Mouse (Mus musculus): ENCODE measurements around the gene Atp6v0c.
"Not testable (repeated sequence)": the region's sequence is repeated elsewhere in the genome, so short reads cannot be mapped to it uniquely, and the experiment has no call there.

Atp6v0c gene

GRCm38 (mm10) chr17:24155742-24156141, 13.8 kb downstream of the Atp6v0c start:
- no peak for DNase-seq

- no peak for DNase-seq
Measured at GRCm38 (mm10) chr17:24154463-24154862, 15.0 kb downstream of the Atp6v0c start.

GRCm38 (mm10) chr17:24151890-24152563, 17.5 kb downstream of the Atp6v0c start:
- peak; percentile 55 to 80 for DNase-seq

GRCm38 (mm10) chr17:24151382-24151781, 18.1 kb downstream of the Atp6v0c start:
- DNase-seq, result no peak

- no peak for DNase-seq
Measured at GRCm38 (mm10) chr17:24150824-24151223, 18.7 kb downstream of the Atp6v0c start, which contains the start of gene Pdpk1. Gene Pdpk1, minus strand, starts transcription at chr17:24150924.

- DNase-seq, result no peak
Measured at GRCm38 (mm10) chr17:24149421-24149820, 20.1 kb downstream of the Atp6v0c start.

- DNase-seq, result no peak
Measured at GRCm38 (mm10) chr17:24142897-24143296, 26.6 kb downstream of the Atp6v0c start.

- DNase-seq, result peak; percentile 94 to 95
Measured at GRCm38 (mm10) chr17:24141425-24141920, 28.0 kb downstream of the Atp6v0c start.

- peak in 1 of 2 experiments; percentile 17 for DNase-seq
Measured at GRCm38 (mm10) chr17:24140845-24141424, 28.6 kb downstream of the Atp6v0c start.

GRCm38 (mm10) chr17:24139968-24140367, 29.5 kb downstream of the Atp6v0c start:
- DNase-seq, result no peak

GRCm38 (mm10) chr17:24139256-24139655, 30.2 kb downstream of the Atp6v0c start:
- DNase-seq, result no peak

- DNase-seq, result no peak
Measured at GRCm38 (mm10) chr17:24137226-24137880, 32.1 kb downstream of the Atp6v0c start.

GRCm38 (mm10) chr17:24134062-24134461, 35.4 kb downstream of the Atp6v0c start:
- no peak for DNase-seq

GRCm38 (mm10) chr17:24132919-24133318, 36.6 kb downstream of the Atp6v0c start:
- DNase-seq, result not testable (repeated sequence)

GRCm38 (mm10) chr17:24131570-24131969, 37.9 kb downstream of the Atp6v0c start:
- no peak for DNase-seq

GRCm38 (mm10) chr17:24129246-24129645, 40.3 kb downstream of the Atp6v0c start:
- DNase-seq, result not testable (repeated sequence)

- DNase-seq, result no peak
Measured at GRCm38 (mm10) chr17:24127592-24127991, 41.9 kb downstream of the Atp6v0c start.

- no peak for DNase-seq
Measured at GRCm38 (mm10) chr17:24126801-24127200, 42.7 kb downstream of the Atp6v0c start.

GRCm38 (mm10) chr17:24119446-24119845, 50.1 kb downstream of the Atp6v0c start:
- DNase-seq, result no peak

Data from spleen, adult 18-20 months (tissue).